Mouse (Mus musculus) CH12.LX (cell line): ENCODE results near the gene Colca2. TPM values are rescaled to one million over a fixed set of nuclear protein-coding genes. Genes with fewer than 3 reads are reported as not detected.

ENCODE experiments used
- DNase-seq: peaks from one replicate; pipeline ENCODE4 v3.0.0-alpha.2; 2013; ENCODE audit errors: extremely low read depth
- H3K27ac ChIP-seq: 2 replicates; pipeline ENCODE4 v1.5.1; 2012; ENCODE audit warnings: low read depth, mild to moderate bottlenecking, control low read depth, moderate library complexity; ENCODE audit not compliant: insufficient read depth
- H3K27me3 ChIP-seq: replicated peaks from 2 replicates; pipeline ENCODE3; 2012; ENCODE audit warnings: inconsistent platforms
- H3K36me3 ChIP-seq, 2 experiments: replicated peaks in 1 of 2; 2 replicates each; pipeline versions ENCODE3 to v1.6.1; 2012; ENCODE audit warnings: inconsistent platforms in 1 of 2, low read length in 1 of 2, mild to moderate bottlenecking in 1 of 2, mixed read lengths in 1 of 2, moderate library complexity in 1 of 2; ENCODE audit not compliant: control insufficient read depth in 1 of 2, insufficient read depth in 1 of 2
- H3K4me1 ChIP-seq, 2 experiments: 2 replicates each; pipeline ENCODE4 v1.6.1; 2012; ENCODE audit warnings: inconsistent platforms in 1 of 2, moderate library complexity in 1 of 2; ENCODE audit not compliant: insufficient read depth in 2 of 2, control insufficient read depth in 1 of 2
- H3K4me2 ChIP-seq: 2 replicates; pipeline ENCODE4 v1.6.1; 2012; ENCODE audit warnings: low read depth, mild to moderate bottlenecking, control low read depth; ENCODE audit not compliant: poor library complexity, insufficient read depth, severe bottlenecking
- H3K4me3 ChIP-seq, 3 experiments: fragments of 150-350 bp in 1 of 3; sonication (generic) in 1 of 3; replicated peaks in 1 of 3; 2 replicates each; pipeline versions ENCODE3 to v1.5.1; 2011 to 2012; ENCODE audit warnings: low read depth in 2 of 3, low read length in 2 of 3, mild to moderate bottlenecking in 2 of 3, moderate library complexity in 2 of 3, control low read depth in 1 of 3, improper control_type of control experiment in 1 of 3, inconsistent platforms in 1 of 3, mixed read lengths in 1 of 3; ENCODE audit not compliant: poor library complexity in 1 of 3
- H3K79me2 ChIP-seq: replicated peaks from 2 replicates; pipeline ENCODE4 v1.6.1; 2012; ENCODE audit warnings: mild to moderate bottlenecking, moderate library complexity; ENCODE audit not compliant: control insufficient read depth, poor library complexity, insufficient read depth, severe bottlenecking; ENCODE audit errors: extremely low read depth
- H3K9ac ChIP-seq: 2 replicates; pipeline ENCODE4 v1.6.1; 2012; ENCODE audit warnings: low read depth, mild to moderate bottlenecking, control low read depth, moderate library complexity; ENCODE audit not compliant: insufficient read depth
- H3K9me3 ChIP-seq: replicated peaks from 2 replicates; pipeline ENCODE3; 2012; ENCODE audit warnings: low read length, inconsistent platforms, mixed read lengths
- CHD1 ChIP-seq: IDR thresholded peaks from 2 replicates; pipeline ENCODE4 v1.6.1; 2012; ENCODE audit warnings: low read depth, low read length, improper control_type of control experiment, inconsistent platforms
- CTCF ChIP-seq, 2 experiments: IDR thresholded peaks in 1 of 2; conservative IDR thresholded peaks in 1 of 2; 2 replicates each; pipeline ENCODE4 v1.5.1; 2011 to 2012; ENCODE audit warnings: low read depth in 2 of 2, low read length in 2 of 2, improper control_type of control experiment in 1 of 2, inconsistent platforms in 1 of 2, mild to moderate bottlenecking in 1 of 2, moderate library complexity in 1 of 2
- E2F4 ChIP-seq: IDR thresholded peaks from 2 replicates; pipeline ENCODE4 v1.6.1; 2011; ENCODE audit warnings: low read depth, low read length, improper control_type of control experiment; ENCODE audit not compliant: insufficient replicate concordance
- ELF1 ChIP-seq: IDR thresholded peaks from 2 replicates; pipeline ENCODE4 v1.6.1; 2014; ENCODE audit warnings: low read depth, mild to moderate bottlenecking, inconsistent platforms, low read length, improper control_type of control experiment
- EP300 ChIP-seq: IDR thresholded peaks from 2 replicates; pipeline ENCODE4 v1.6.1; 2011; ENCODE audit warnings: low read length, improper control_type of control experiment
- ETS1 ChIP-seq: conservative IDR thresholded peaks from 2 replicates; pipeline ENCODE4 v1.6.1; 2012; ENCODE audit warnings: low read depth, mild to moderate bottlenecking, inconsistent platforms, low read length, improper control_type of control experiment, moderate library complexity
- GABPA ChIP-seq: IDR thresholded peaks from 2 replicates; pipeline ENCODE4 v1.6.1; 2012; ENCODE audit warnings: low read depth, low read length, improper control_type of control experiment, inconsistent platforms; ENCODE audit not compliant: insufficient replicate concordance
- HCFC1 ChIP-seq: IDR thresholded peaks from 2 replicates; pipeline ENCODE4 v1.6.1; 2012; ENCODE audit warnings: low read depth, mild to moderate bottlenecking, inconsistent platforms, low read length, improper control_type of control experiment
- JUN ChIP-seq: IDR thresholded peaks from 2 replicates; pipeline ENCODE4 v1.6.1; 2011; ENCODE audit warnings: low read depth, mild to moderate bottlenecking, low read length, improper control_type of control experiment, moderate library complexity; ENCODE audit not compliant: insufficient read depth
- JUND ChIP-seq: conservative IDR thresholded peaks from 2 replicates; pipeline ENCODE4 v1.6.1; 2011; ENCODE audit warnings: low read depth, low read length, improper control_type of control experiment
- MAX ChIP-seq: IDR thresholded peaks from 2 replicates; pipeline ENCODE4 v1.6.1; 2011; ENCODE audit warnings: low read length, improper control_type of control experiment
- MAZ ChIP-seq: IDR thresholded peaks from 2 replicates; pipeline ENCODE4 v1.6.1; 2012; ENCODE audit warnings: low read depth, mild to moderate bottlenecking, inconsistent platforms, low read length, improper control_type of control experiment, moderate library complexity
- MYC ChIP-seq: IDR thresholded peaks from 2 replicates; pipeline ENCODE4 v1.6.1; 2011; ENCODE audit warnings: low read depth, mild to moderate bottlenecking, improper control_type of control experiment, low read length
- PAX5 ChIP-seq: IDR thresholded peaks from 2 replicates; pipeline ENCODE4 v1.6.1; 2012; ENCODE audit warnings: low read length, inconsistent platforms, mixed read lengths
- POLR2A ChIP-seq: IDR thresholded peaks from 2 replicates; pipeline ENCODE4 v1.6.1; 2011; ENCODE audit warnings: low read depth, mild to moderate bottlenecking, improper control_type of control experiment, low read length
- POLR2AphosphoS2 ChIP-seq: IDR thresholded peaks from 2 replicates; pipeline ENCODE4 v1.6.1; 2011; ENCODE audit warnings: low read depth, low read length, improper control_type of control experiment
- RAD21 ChIP-seq: IDR thresholded peaks from 2 replicates; pipeline ENCODE4 v1.6.1; 2011; ENCODE audit warnings: low read depth, mild to moderate bottlenecking, low read length, improper control_type of control experiment, moderate library complexity
- RCOR1 ChIP-seq: conservative IDR thresholded peaks from 2 replicates; pipeline ENCODE4 v1.6.1; 2012; ENCODE audit warnings: low read depth, mild to moderate bottlenecking, inconsistent platforms, low read length, improper control_type of control experiment
- TBP ChIP-seq: conservative IDR thresholded peaks from 2 replicates; pipeline ENCODE4 v1.6.1; 2011; ENCODE audit warnings: low read depth, low read length, improper control_type of control experiment
- TCF12 ChIP-seq: IDR thresholded peaks from 2 replicates; pipeline ENCODE4 v1.6.1; 2014; ENCODE audit warnings: low read depth, mild to moderate bottlenecking, inconsistent platforms, low read length, improper control_type of control experiment
- UBTF ChIP-seq: IDR thresholded peaks from 2 replicates; pipeline ENCODE4 v1.6.1; 2012; ENCODE audit warnings: low read depth, mild to moderate bottlenecking, inconsistent platforms, low read length, improper control_type of control experiment, moderate library complexity
- USF2 ChIP-seq: conservative IDR thresholded peaks from 2 replicates; pipeline ENCODE4 v1.6.1; 2011; ENCODE audit warnings: low read depth, low read length, improper control_type of control experiment
- dilution Hi-C: fragments of 300-500 bp; cut with MboI; formaldehyde crosslinking; loops from 2 replicates; pipeline ENCODE4 v1.14.3; 2020; ENCODE audit warnings: low sequenced_read_pairs; ENCODE audit not compliant: extremely low pct_unique_long_range_greater_than_20kb, extremely low pct_ligation_motif_present
- in situ Hi-C: fragments of 300-500 bp; cut with MboI; formaldehyde crosslinking; loops from 3 replicates; pipeline ENCODE4 v1.14.3; 2019; ENCODE audit warnings: low sequenced_read_pairs, low pct_ligation_motif_present, low pct_unique_long_range_greater_than_20kb, mixed read lengths
- polyA plus RNA-seq: library from polyadenylated mRNA; unstranded; fragments of >175 nt; gene quantifications from 2 replicates; pipeline ENCODE4 v1.2.1, GENCODE M21; 2012; ENCODE audit warnings: low read depth; ENCODE audit not compliant: insufficient read length
- total RNA-seq, 2 experiments: library from RNA; depleted of rRNA; stranded (reverse); fragments of 300-350 nt in 1 of 2; fragments of >200 nt in 1 of 2; gene quantifications; 2 replicates each; pipeline ENCODE4 v1.2.3; 2012 to 2014

Gene Colca2
- total and polyA plus RNA-seq, 3 experiments, result 0.97 TPM; not detected in 2

- in situ Hi-C loops (no loop called here), dilution Hi-C loops (no loop called here)
- H3K27ac ChIP-seq, result no peak overlapping the region
- no peaks in the 10 kb centered on the region for H3K9me3 ChIP-seq
- peaks cover 68 to 90% of the 10 kb centered on the region in 2 experiments for H3K36me3 ChIP-seq
- H3K9ac ChIP-seq, result no peak overlapping the region
- H3K79me2 ChIP-seq, result peaks cover 93% of the 10 kb centered on the region
- TF ChIP-seq EP300, result no peak
- no peak for TF ChIP-seq PAX5
- no peak for TF ChIP-seq RAD21
- no peak for TF ChIP-seq CHD1
- TF ChIP-seq MYC, result no peak
- TF ChIP-seq POLR2A, result no peak
- no peak for TF ChIP-seq UBTF
- TF ChIP-seq ETS1, result no peak
- TF ChIP-seq USF2, result no peak
- no peak for TF ChIP-seq JUN
- TF ChIP-seq RCOR1, result no peak
- no peak for TF ChIP-seq HCFC1
- no peak for TF ChIP-seq ELF1
- H3K4me2 ChIP-seq, result no peak overlapping the region
- DNase-seq, result no peak
- H3K4me3 ChIP-seq, result no peak overlapping the region
- no peaks in the 10 kb centered on the region for H3K27me3 ChIP-seq
- H3K4me1 ChIP-seq, result peaks cover 24 to 91% of the 10 kb centered on the region in 2 experiments; a peak in 3 of 4 replicates
Observed at GRCm38 (mm10) chr9:51320096-51320495, 41.7 kb upstream of the Colca2 start.

DNA sequence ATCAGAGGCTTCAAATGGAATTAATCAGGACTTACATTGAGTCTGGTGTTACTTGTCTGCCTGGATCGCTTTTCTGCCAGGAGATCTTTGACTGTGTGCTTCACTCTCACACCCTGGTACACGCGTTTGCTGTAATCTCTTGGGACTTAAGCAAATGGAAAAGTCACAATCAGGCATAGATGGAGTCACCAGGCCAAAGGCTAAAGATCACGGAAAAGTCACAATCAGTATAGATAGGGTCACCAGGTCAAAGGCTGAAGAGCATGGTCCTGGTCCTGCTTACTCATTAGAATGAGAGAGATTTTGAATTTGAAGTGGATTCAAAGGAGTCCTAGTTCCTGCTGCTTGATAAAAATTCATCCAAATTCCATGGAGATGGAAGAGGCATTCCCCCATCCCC is 39.9 kb upstream of the Colca2 start:
- Histone ChIP-seq H3K4me1 (peaks cover 21 to 92% of the 10 kb centered on the region in 2 experiments; a peak in 3 of 4 replicates), H3K9ac (no peak overlapping the region), H3K27me3 (no peaks in the 10 kb centered on the region), H3K9me3 (no peaks in the 10 kb centered on the region), H3K79me2 (peaks cover 90% of the 10 kb centered on the region), H3K36me3 (peaks cover 80 to 92% of the 10 kb centered on the region in 2 experiments), H3K4me3 (no peak overlapping the region), H3K4me2 (no peak overlapping the region), H3K27ac (no peak overlapping the region)
- no peak for DNase-seq
- TF ChIP-seq GABPA (no peak), POLR2AphosphoS2 (no peak), MAX (no peak), CHD1 (no peak), USF2 (no peak), TCF12 (no peak), E2F4 (no peak), JUND (no peak), MAZ (no peak), CTCF (conservative IDR thresholded peaks at IDR 0.05 in 1 of 2, IDR thresholded peaks at IDR 0.05 in 1 of 2; ENCODE audit: low read depth in 2 of 2, low read length in 2 of 2) (no peak), RCOR1 (no peak), TBP (no peak)
- dilution Hi-C loops (no loop called here), in situ Hi-C loops (no loop called here)
